Mouse (Mus musculus) ES-E14 (cell line): Measurements from ENCODE around the gene Fbln1.
A peak's percentile ranks its signal among the peaks of the same experiment; 100 is the strongest.

ENCODE experiments used
- HCFC1 ChIP-seq: IDR thresholded peaks from 2 replicates; pipeline ENCODE4 v1.6.1; 2012; ENCODE audit warnings: low read length, inconsistent platforms, borderline replicate concordance; ENCODE audit not compliant: insufficient read depth
- ZC3H11A ChIP-seq: IDR thresholded peaks from 2 replicates; pipeline ENCODE4 v1.6.1; 2012; ENCODE audit warnings: low read depth, mild to moderate bottlenecking, inconsistent platforms, low read length, borderline replicate concordance

- TF ChIP-seq HCFC1 (0 out of 2 replicates have a peak, but pooled peaks have one; percentile 30), ZC3H11A (no peak)
These were observed 43.5 kb downstream of the Fbln1 start for GRCm38 (mm10) chr15:85249252-85249651.
